Mouse (Mus musculus) E14TG2a.4 (cell line): ENCODE measurements around the gene Ipo5.

ENCODE experiments used
- CTCF ChIP-seq: conservative IDR thresholded peaks from 2 replicates; pipeline ENCODE4 v1.5.1; 2014; ENCODE audit warnings: low read length
- NANOG ChIP-seq: IDR thresholded peaks from 2 replicates; pipeline ENCODE4 v1.6.1; 2014; ENCODE audit warnings: borderline replicate concordance, low read length, mixed read lengths

GRCm38 (mm10) chr14:120867121-120867520 lies 43.9 kb upstream of the Ipo5 start:
- no peak for TF ChIP-seq CTCF
- no peak for TF ChIP-seq NANOG
